Mouse (Mus musculus): ENCODE results near the gene Nckipsd. TPM values are rescaled to one million over a fixed set of nuclear protein-coding genes. Genes with fewer than 3 reads are reported as not detected.

The Nckipsd gene
- 11.2 TPM for polyA plus RNA-seq (2017; shearing (Covaris generic))

DNA sequence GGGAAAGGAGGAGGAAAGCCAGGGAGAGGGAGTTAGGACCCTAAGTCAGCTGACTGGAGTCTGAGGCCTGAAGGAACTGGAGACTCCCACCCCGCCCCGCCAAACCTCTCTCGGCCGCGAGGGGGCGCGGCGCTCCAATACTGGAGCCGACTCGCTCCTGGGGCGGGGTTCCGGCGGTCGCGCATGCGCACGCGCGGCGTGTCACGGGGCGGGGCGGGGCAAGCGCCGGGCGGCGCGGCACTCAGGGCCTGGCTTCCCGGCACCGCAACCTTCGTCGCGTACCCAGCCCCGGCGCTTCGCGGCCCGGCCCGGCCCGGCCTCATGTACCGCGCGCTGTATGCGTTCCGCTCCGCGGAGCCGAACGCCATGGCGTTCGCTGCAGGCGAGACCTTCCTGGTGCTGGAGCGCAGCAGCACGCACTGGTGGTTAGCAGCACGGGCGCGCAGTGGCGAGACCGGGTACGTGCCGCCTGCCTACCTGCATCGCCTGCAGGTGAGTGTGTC is at the start of gene Nckipsd:
Nckipsd (plus strand) TSS at position 206 of the 503 bp plus-strand sequence.

DNA sequence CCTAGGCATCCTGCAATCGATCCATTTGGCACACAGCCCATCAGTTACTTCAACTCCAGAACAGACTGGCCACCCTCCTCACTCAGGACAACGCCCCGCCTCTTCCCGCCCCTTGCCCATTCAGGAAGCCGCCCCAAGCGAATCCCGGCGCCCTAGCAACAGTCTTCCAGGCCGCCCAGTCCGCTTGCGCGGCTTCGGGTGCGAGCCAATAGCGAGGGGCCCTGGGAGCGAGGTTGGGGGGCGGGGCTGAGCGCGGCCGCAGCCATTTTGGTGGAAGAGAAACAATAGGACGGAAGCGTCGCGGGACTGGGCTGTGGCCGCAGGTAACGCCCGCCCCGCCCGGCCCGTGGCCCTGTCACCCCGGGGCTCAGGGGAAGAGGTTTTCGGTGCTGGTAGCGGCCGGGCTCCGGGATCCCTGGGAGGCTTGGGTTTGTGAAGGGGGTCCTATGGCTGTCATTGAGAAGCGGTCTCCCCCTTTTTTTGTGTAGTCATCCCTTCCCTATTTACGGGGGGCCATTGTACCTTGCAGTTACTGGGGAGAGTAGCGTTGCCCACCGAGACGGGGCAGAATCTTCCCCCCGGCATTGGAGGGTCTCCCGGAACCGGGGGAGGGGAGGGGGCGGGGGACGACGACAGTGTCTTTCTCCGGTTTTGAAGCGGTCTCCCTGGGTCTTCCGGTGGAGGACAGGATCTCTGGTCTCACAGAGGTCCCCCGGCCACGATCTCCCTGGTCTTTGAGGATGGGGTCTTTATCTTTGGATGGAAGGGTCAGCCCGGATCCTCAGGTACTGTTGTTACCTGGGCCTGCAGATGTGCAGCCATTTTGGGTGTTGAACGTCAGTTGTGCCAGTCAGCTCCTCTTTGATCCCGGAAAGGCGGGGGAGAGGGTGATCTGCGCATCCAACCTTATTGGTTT is 24.4 kb upstream of the Nckipsd start, which contains the start of gene Ip6k2:
Ip6k2 (plus strand) TSS at position 249 of the 916 bp plus-strand sequence.

DNA sequence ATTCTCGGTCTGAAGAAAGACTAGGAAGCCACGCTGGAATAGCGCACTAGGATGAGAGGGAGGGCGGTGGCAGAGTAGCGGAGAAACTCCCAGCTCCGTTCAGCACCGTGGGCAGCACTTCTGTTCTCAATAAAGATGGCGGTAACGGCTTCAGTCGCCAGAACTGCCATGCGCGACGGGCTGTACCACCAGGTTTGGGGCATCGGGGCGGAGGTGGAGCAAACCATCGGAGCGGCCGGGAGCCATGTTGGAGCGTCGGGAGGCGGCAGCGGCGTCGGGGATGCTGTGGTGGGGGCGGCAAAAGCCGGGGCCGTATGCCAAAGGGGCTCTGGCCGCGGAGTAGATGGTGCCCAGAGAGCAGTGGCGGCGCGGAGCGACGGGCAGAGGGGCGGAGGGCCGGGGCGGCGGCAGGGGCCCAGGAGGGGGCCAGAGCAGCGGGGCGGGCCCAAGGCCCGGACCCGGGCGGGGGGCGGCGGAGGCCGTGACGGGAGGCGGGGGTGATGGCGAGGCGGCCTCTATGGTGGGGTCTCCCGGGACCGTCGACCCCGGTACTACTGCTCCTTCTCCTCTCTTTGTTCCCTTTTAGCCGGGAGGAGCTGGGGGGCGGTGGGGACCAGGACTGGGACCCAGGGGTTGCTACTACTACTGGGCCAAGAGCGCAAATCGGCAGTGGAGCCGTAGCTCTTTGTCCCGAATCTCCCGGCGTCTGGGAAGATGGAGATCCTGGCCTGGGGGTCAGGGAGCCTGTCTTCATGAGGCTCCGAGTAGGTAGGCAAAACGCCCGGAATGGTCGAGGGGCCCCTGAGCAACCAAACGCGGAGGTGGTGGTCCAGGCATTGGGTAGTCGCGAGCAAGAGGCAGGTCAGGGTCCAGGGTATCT is 17.9 kb downstream of the Nckipsd start, which contains the start of gene Celsr3:
Celsr3 (plus strand) TSS at position 501 of the 880 bp plus-strand sequence.

DNA sequence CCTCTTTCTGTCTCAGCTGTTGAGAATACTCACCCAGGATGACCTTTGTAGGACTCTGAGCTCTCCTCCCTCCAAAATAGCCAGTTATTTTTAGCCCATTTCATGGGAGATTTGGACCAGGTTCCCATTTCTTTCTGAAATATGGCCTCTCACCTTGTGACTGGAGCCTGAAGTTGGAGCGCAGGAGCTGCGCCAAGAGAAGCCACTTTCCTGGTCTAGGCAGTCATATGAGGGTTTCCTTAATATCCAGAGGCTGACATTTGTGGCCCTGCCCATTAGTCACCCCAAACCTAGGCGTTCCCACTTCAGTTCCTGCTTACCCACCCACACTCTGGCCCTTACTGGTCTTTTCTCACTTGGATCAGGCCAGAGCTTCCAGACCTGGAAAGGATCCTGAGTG is 44.8 kb downstream of the Nckipsd start, which contains the start of gene Slc26a6:
Slc26a6 (plus strand) TSS at position 308 of the 400 bp plus-strand sequence.

Other genes starting within 250 kb of the Nckipsd start
- gene Impdh2, start 248.1 kb upstream of the Nckipsd start, polyA plus RNA-seq (2017; shearing (Covaris generic)), result 115 TPM
- gene Ndufaf3, start 240.9 kb upstream of the Nckipsd start, polyA plus RNA-seq (2017; shearing (Covaris generic)), result 27.1 TPM
- 62.4 TPM for gene Dalrd3, start 238.5 kb upstream of the Nckipsd start, polyA plus RNA-seq (2017; shearing (Covaris generic))
- gene Wdr6, start 229.6 kb upstream of the Nckipsd start, polyA plus RNA-seq (2017; shearing (Covaris generic)), result 25.4 TPM
- 8.5 TPM for gene P4htm, start 210.7 kb upstream of the Nckipsd start, polyA plus RNA-seq (2017; shearing (Covaris generic))
- gene Arih2, start 159.0 kb upstream of the Nckipsd start, polyA plus RNA-seq (2017; shearing (Covaris generic)), result 202 TPM
- 19.9 TPM for gene Slc25a20, start 146.3 kb upstream of the Nckipsd start, polyA plus RNA-seq (2017; shearing (Covaris generic))
- gene Prkar2a, start 119.1 kb upstream of the Nckipsd start, polyA plus RNA-seq (2017; shearing (Covaris generic)), result 33.7 TPM
- 33.8 TPM for gene Ip6k2, start 24.6 kb upstream of the Nckipsd start, polyA plus RNA-seq (2017; shearing (Covaris generic))
- gene Celsr3, start 18.0 kb downstream of the Nckipsd start, polyA plus RNA-seq (2017; shearing (Covaris generic)), result 0.06 TPM
- gene Slc26a6, start 44.9 kb downstream of the Nckipsd start, polyA plus RNA-seq (2017; shearing (Covaris generic)), result 10.1 TPM
- not detected for gene Tmem89, start 106.3 kb downstream of the Nckipsd start, polyA plus RNA-seq (2017; shearing (Covaris generic))
- 241 TPM for gene Uqcrc1, start 128.3 kb downstream of the Nckipsd start, polyA plus RNA-seq (2017; shearing (Covaris generic))
- 0.49 TPM for gene Col7a1, start 145.2 kb downstream of the Nckipsd start, polyA plus RNA-seq (2017; shearing (Covaris generic))
- not detected for gene Ucn2, start 177.6 kb downstream of the Nckipsd start, polyA plus RNA-seq (2017; shearing (Covaris generic))
- 5.2 TPM for gene Pfkfb4, start 183.4 kb downstream of the Nckipsd start, polyA plus RNA-seq (2017; shearing (Covaris generic))
- gene Shisa5, start 230.2 kb downstream of the Nckipsd start, polyA plus RNA-seq (2017; shearing (Covaris generic)), result 2,718 TPM